Mouse (Mus musculus) spleen, adult 12 weeks (tissue): ENCODE results near the gene Smug1.

Source experiments
- DNase-seq: peaks from one replicate; pipeline ENCODE4 v3.0.0; 2022; ENCODE audit warnings: low spot score

The Smug1 gene

DNA sequence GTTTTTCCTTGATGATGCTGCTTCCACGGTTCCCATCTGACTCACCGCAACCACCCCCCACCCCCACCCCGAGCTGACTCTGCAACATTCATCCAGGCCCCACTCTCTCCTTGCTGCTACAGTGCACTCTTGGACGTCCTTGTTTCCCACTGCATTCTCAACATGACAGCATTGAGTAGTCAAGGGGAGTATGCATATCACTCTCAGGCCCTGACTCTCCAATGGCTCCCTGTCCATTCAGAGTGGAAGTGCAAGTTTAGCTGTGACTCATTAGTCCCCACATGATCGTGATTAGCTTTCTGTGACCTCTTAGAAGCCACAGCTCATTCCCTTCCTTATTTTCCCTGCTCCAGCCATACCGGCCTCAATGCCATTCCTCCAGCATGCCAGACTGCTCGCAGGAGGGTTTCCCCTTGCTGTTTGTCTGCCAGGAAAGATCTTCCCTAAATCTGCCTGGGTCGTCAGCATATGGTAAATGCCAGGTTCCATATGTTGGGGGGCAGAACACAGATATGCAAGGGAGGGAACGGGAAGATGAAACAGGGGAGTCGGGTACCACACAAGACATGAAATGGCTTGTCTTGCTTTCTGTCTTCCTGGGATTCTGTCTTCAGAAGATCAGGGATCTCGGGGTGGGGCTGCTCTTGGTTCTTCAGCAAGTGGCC lies 21.1 kb downstream of the Smug1 start:
- DNase-seq: no peak

DNA sequence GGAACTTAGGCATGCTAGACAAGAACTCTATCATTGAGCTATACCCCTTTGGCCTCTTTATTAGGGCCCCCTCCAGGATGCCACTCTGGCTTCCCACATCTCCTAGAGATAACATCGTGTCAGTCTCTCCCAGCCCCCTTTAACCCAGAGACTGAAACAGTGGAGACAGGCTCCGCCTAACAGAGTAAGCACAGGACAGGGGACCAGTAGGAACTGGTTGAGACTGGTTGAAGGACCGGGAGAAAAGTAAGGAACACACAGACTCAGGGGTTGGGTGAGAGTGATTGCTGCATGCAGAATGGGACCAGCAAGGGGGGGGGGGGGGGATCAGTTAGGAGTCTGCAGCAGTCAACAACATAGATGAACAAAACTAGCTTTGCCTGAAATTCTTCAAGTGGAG lies 22.7 kb downstream of the Smug1 start:
- no peak for DNase-seq

DNA sequence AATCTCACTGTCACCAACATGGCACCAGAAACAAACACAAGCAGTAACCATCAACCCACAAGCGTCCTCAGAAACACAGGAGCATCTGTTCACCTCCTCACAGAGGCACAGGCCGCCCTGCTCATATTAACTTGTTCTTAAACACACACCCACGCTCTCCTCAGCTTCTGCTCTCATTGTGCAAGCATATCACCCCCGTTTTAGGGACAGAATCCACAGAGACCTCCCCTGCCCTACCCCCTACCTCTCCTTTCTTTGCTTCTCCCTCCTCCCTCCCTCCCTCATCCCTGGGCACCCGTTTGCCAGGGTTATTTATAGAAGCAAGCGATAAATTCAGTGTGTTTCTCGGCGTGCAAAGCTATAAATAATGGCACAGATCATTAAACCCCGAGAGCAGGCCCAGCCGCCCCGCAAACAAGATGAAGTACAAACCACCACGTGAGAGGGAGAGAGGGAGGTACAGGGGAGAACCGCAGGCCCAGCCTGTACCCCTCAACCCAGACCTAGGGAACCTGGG lies 31.4 kb downstream of the Smug1 start:
- no peak for DNase-seq

DNA sequence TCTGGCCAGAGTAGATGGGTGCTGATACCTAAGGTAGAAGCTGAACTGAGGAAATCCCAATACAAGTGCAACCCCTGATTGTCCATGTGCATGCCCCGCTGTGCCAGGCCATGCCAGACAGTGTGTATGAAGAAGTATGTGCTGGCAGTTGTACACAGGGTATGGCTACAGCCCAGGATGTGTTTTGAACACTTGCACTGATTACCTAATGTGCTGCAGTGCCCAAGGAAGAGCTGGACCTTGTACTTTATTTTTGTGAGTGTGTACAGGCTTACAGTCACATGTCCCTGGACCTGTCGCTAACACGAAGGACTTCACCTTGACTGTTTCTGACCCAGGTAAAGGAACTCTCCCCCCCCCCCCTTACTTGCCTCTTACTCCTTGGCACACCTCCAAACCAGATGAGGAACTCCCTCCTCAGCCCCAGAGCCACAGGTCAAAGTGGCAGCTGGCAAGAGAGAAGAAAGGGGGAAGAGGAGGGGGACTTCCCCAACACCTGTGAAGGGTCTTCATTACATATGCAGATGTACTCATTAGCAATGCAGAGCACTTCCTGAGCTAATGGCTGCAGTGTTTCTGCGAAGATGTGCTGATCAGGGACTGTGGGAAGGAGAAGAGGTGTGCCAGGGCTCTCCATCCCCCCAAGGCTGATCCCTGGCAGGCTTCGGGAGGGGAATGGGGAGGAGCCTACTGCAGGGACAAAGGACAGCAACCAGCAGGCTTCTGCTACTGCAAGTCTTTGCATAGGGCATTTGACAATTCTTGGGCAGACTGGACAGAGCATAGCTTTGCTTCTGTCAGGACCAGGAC lies 32.4 kb downstream of the Smug1 start:
- DNase-seq: no peak

DNA sequence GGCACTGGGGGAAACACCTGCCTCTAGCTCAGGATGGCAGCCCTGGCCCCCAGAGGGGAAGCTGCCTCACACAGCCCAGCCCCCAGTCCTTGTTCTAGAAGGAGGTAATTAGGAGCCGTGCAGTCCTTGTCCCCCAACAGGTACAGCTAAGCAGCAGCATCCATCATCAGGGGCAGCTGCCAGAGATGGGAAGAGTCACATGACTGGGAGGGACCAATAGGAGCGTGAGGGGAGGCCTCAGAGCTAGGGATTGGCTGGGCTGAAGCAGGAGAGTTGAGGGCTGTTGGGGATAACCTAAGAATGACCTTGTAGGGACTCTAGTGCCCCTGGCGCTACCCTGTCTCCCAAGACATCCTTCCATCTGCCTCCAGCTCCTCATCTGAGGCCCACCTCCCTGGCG lies 33.1 kb downstream of the Smug1 start:
- no peak for DNase-seq

DNA sequence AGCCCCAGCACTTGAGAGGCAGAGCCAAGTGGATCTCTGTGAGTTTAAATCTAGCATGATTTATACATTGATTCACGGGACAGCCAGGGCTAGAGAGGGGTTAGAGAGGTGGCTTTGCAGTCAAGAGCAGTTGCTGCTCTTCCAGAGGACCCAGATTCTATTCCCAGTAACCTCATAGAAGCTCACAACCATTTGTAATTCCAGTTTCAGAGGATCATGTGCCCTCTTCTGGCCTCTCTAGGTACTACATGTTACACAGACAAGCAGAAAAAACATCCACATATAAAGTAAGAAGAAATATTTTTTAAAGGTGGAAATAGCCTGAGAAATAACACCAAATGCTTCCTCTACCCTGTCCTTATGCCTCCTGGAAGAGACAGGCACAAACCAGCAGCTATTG lies 36.2 kb downstream of the Smug1 start:
- DNase-seq: no peak

DNA sequence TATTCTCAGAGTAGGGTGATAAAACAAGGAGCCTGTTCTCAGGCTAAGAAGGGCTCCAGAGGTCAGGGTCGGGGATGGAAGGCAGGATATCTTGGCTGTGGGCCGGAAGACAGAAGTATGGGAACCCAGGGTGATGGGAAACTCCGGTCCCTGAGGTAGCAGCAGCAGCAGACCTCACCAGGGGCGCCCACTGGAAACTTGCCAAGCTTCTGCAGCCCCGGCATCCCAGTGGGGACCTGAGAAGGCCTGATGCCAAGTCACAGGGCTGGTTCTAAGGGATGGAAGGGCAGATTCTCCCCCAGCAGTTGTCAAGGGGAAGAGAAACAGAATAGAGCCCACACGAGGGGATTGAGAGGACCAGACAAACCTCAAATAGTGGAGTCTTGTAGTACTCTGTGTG lies 37.6 kb downstream of the Smug1 start:
- DNase-seq: no peak

DNA sequence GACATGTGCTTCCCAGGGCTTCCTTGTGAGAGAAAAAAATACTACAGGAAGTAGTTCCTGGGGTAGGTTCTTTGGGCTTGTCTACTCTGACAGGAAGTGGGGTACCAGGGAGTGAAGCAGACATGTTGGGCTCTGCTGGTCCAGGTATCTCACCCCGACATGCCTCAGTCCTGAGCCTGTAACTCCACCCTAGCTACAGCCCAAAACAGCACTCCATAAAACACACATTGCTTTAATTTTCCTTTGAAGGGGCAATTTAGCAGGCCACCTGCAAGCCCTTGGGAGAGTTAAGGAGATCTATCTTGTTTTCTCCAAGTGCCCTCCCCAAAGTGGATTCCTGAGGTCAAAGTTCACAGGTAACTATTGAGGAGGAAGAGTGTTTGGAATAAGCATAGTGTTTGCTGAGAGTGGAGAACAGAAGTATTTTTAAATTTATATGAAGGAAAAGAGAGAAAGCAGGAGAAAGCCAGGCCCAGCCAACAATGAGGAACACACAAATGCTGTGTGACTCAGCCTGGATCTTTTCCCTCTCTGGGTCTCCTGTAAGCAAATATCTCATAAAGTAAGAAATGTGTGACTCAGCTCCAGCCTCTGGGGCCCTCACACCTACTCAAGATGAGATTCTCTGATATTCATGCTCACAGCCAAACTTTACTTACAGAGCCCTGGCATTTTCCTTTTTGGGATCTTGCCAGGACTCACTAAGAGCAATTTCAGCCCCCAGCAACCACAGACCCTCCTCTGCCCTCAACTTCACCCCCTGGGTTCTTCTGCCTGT lies 38.6 kb downstream of the Smug1 start:
- no peak for DNase-seq

DNA sequence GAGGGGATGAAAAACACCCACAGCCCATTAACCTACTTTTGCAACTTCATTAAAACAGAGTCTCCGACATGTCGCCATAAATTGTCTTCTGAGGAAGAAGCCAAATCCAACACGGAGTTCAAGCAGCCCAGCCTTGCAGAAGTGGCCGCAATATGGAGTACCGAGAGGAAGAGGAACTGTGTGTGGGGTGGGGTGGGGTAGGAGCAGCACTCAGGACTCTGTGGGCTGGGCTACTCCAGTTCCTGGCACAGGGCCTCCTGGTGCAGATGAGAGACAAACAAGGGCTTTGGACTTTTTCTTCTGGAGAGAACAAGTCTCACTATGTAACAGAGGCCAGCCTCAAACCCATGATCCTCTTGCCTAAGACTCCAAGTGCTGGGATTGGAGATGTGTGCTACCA lies 40.9 kb downstream of the Smug1 start:
- no peak for DNase-seq

DNA sequence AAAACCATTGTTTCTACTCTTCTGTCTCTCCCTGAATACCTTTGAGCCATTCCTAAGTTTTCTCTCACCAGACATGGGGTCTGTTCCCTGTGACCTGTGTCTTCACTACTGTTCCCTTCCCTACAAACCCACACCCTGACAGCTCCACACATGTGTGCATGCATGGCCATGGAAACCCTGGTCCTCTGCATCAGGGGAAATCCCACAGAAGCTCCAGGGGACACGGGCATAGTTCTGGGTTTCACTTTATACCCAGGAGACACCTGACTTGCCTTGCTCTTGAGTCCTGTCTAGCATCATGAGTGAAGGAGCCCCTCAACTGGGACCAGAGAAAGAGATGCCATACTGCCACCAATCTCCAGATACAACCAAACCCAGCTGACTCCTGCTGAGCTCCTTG lies 42.6 kb downstream of the Smug1 start:
- DNase-seq: no peak

DNA sequence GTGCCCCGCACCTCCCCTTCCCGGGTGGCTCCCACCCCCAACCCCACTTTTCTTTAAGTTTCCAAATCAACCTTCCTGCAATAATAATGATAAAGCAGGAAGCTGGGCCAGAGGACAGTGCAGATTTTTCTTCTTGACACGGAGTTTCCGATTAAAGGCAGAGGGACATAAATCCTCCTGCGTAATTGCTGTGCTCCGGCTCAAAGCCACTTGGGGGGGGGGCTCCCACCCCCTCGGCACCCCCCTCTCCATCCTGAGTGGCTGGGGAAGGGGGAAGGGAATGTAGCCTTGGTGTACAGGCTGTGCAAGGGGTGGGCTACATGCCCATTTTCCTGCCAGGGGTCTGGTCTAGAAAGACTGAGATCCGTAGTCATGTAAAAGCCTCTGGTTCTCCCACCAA lies 43.5 kb downstream of the Smug1 start:
- DNase-seq: no peak

DNA sequence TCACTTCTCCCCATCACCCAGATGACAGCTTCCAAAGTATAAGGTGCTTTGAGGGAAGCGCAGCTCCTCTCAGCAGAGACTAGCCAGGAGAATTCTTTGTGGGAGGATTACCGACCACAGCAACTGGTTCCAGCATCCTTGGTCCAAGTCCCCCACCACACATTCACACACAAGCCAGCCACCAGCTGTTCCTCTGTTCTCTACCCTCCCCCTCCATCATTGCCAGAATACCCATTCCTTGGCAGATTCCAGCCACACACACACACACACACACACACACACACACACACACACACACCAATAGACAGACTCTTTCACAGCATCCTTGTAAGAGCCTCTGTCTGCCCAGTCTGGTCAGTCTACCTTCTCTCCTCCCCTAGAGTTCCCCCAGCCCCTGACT lies 44.5 kb downstream of the Smug1 start:
- no peak for DNase-seq

DNA sequence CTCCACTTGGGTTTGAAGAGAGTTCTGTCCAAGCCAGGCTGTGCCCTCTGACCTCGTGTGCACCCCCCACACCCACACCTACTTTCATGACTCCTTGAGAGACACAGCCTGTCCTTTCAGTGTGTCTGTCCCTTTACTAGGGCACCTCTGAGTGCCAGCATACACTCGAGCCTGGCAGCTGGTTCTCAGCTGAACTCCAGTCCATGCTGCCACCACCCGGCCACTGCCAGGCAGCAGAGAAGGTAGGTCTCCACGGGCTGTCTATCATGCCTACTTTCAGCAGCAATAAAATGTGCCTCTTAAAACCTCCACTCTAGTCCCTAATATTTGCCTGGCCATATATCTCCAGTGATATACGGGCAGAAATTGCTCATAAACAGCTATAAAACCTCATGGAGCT lies 45.5 kb downstream of the Smug1 start:
- no peak for DNase-seq

DNA sequence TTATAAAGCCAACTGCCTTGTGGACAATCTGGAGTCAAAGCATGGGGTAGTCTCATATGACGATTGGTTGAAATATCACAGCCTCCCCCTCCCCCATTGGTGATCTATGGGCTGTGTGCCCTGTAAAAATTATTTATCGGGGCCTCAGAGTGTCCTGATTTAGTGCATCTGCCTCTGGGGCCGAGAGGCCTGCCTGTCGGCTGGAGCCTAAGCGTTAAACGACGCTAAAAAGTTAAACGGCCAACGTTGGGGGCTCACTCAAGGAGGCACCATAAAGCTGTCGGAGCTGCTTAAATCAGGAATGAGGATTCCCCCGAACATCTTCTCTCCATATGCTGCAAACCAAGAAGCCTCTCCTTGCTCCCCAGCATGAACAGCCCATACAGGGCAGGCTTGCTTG lies 46.3 kb downstream of the Smug1 start:
- DNase-seq: no peak

DNA sequence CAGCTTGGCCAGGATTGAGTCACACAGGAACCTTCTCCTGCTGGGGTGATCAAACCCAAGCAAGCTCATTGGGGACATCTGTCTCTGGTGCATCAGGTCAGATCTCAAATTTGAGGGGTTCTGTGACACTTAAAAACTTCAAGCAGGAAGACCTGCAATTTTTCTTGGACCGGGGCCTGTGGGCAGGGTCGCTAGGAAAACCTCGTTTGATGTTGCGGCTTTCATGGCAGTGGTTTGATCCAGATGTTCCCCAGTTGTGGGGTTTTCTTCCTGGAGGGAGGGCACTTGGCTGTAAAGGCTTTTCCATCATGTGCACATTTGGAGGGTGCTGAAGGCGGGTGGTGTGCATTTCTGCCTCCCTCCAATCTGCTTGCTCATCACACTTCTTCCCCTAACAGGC lies 51.2 kb downstream of the Smug1 start:
- DNase-seq: no peak

DNA sequence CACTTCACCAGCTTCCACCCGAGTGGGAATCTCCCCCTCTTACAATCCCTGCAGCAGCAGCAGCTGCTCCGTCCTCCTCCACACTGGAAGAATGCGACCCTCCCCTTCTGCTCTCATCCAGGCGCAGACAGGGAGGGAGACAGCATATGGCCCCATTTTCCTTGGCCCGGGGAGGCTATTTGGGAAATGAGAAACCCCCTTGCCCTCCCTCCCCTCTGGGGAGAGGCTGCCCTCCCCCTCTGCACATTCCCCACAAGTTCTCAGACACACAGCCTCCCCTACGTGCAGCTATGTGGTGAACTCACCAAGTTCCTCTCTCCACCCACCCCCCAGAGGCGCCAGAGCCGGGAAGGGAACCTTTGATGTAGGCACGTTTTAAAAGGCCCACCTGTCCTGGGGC lies 51.6 kb downstream of the Smug1 start:
- no peak for DNase-seq

DNA sequence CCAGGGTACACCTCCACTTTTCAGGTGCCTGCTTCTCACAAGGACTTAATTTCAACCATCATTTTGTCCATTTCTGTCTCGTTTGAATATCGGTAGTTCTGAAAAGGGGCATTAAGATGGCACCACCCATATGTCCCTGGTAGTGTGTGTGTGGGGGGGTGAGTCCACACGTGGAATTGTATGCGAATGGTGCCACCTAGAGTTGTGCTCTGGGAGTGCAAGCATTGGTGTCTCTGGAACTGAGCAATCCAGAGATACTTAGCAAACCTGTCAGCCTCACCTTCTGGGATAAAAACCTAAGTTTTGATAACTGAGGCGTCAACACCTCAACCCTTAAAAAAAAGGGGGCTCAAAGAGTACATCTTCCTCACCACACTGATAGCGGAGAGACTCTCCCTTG lies 53.8 kb downstream of the Smug1 start:
- no peak for DNase-seq

DNA sequence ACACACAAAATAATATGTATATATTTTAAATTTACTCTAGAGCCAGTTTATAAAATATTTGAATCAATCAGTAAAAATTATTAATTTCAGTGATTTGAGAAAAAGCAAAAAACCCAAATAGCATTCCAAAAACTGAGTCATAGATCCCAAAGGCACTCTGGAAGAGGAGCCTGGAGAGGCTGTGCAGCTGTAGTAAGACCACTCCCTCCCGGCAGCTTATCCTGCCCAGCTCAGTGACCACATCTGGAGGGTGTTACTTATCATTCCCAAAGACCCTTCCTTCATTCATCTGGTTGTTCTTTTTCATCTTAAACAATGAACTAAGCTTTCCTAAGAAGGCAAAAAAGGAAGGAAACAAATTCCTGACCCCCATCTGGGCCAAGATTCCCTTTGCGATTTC lies 54.6 kb downstream of the Smug1 start:
- no peak for DNase-seq

DNA sequence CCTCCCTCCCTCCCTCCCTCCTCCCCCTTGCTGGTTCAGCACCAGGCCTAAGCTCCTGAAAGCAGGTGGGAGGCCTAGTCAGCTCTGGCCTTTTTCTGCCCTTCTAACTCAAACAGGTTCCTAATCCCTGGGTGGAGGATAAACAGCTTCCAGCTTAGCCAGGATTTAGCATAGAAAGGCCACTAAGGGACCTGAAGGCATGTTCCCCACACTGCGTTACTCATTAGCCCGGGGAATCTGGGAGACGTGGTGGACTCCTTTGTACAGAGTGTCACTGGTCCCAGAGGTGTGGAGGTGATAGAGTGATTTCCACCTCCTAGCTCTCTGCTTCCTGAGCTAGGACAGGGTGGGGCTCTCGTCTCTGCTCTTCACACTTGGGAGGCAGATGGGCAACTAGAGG lies 57.0 kb downstream of the Smug1 start:
- no peak for DNase-seq

DNA sequence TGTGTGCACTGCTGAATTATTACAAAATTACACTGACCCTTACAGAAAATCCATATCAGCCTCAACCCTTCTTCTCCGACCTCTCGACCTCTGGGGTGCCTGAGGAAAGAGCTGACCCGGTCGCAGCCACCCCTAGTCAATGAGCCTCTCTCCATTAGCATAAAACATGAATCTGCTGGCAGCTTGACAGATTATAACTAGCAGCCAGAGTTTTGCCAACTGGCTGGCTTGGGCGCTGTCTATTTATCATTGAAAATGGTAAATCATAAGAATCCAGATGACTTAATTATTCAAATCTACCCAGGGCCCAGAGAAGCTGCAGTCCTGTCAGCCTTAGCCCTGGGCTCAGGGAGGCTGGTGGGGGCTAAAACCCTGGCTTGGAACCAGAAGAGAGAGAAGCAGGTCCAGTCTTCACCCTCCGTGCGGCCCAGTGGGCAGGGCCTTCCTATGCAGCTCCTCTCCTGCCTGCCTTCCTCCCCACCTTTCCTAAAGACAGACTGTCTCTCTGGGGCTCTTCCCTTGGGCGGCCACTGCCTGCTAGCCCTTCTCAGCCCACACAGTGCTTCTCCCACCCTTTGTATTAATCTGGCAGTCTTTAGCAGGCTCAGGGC lies 58.7 kb downstream of the Smug1 start:
- DNase-seq: no peak

DNA sequence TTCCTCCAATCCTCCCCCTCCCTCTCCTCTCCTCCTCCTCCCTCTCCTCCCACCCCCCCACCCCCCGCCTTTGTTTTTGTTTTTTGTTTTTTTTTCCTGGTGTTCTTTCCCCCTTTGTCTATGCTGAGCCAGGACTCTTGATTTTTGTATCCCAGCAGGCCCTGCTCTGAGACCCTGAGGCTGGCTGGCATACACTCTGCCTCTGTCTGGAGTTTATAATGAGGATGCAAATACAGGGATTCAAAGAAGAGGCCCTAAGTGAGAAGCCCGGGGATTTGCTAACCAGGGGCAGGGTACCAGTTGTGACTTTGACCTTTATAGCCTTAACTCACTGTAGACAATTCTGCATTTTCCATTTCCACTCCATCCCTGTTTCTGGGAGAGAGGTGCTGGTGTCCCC lies 60.7 kb downstream of the Smug1 start:
- no peak for DNase-seq
